Mouse (Mus musculus) liver, postnatal 0 days (tissue): ENCODE data around the gene Drc7.

ENCODE experiments used
- CTCF ChIP-seq: sonication (generic); IDR thresholded peaks from 2 replicates; pipeline ENCODE4 v1.5.1; 2016; ENCODE audit warnings: antibody characterized with exemption, low read depth
- EP300 ChIP-seq: IDR thresholded peaks from 2 replicates; pipeline ENCODE4 v1.6.1; 2016; ENCODE audit warnings: antibody characterized with exemption, low read depth, mild to moderate bottlenecking

GRCm38 (mm10) chr8:95016684-95017083, 38.2 kb upstream of the Drc7 start:
- no peak for TF ChIP-seq EP300
- no peak for TF ChIP-seq CTCF
